Mouse (Mus musculus) limb, embryonic 14.5 days (tissue): ENCODE measurements around the gene Smyd3. TPM values are rescaled to one million over a fixed set of nuclear protein-coding genes. Genes with fewer than 3 reads are reported as not detected.
A peak's percentile ranks its signal among the peaks of the same experiment; 100 is the strongest.

ENCODE experiments used
- ATAC-seq: fragments of 200-750 bp; cut with Nextera tagmentation; 2 replicates; pipeline ENCODE4 v1.8.0; 2017; ENCODE audit warnings: low read depth, moderate number of reproducible peaks, moderate TSS enrichment; ENCODE audit not compliant: low FRiP score
- DNase-seq: peaks from one replicate; pipeline ENCODE4 v3.0.0-alpha.2; 2015; ENCODE audit warnings: low spot score
- H3K27ac ChIP-seq: fragments of 300-500 bp; sonication (generic); replicated peaks from 2 replicates; pipeline ENCODE4 v1.5.1; 2014; ENCODE audit warnings: low read depth, mild to moderate bottlenecking, low read length, moderate library complexity, mixed read lengths
- H3K27me3 ChIP-seq: fragments of 300-500 bp; sonication (generic); 2 replicates; pipeline ENCODE4 v1.6.1; 2014; ENCODE audit warnings: low read length, mixed read lengths; ENCODE audit not compliant: control insufficient read depth, insufficient read depth
- H3K36me3 ChIP-seq: fragments of 300-500 bp; sonication (generic); 2 replicates; pipeline ENCODE4 v1.6.1; 2014; ENCODE audit warnings: mild to moderate bottlenecking, low read length, moderate library complexity, mixed read lengths; ENCODE audit not compliant: control insufficient read depth, insufficient read depth
- H3K4me1 ChIP-seq: fragments of 300-500 bp; sonication (generic); 2 replicates; pipeline ENCODE4 v1.6.1; 2014; ENCODE audit warnings: antibody characterized with exemption, low read length, mixed read lengths; ENCODE audit not compliant: control insufficient read depth, insufficient read depth
- H3K4me2 ChIP-seq: fragments of 300-500 bp; sonication (generic); replicated peaks from 2 replicates; pipeline ENCODE4 v1.6.1; 2014; ENCODE audit warnings: low read depth, mild to moderate bottlenecking, low read length, moderate library complexity; ENCODE audit not compliant: severe bottlenecking
- H3K4me3 ChIP-seq: fragments of 300-500 bp; sonication (generic); replicated peaks from 2 replicates; pipeline ENCODE4 v1.5.1; 2014; ENCODE audit warnings: low read length
- H3K9ac ChIP-seq: fragments of 300-500 bp; sonication (generic); 2 replicates; pipeline ENCODE4 v1.6.1; 2014; ENCODE audit warnings: mild to moderate bottlenecking, low read depth, low read length, moderate library complexity; ENCODE audit not compliant: severe bottlenecking
- H3K9me3 ChIP-seq: fragments of 300-500 bp; sonication (generic); 2 replicates; pipeline ENCODE4 v1.6.1; 2016; ENCODE audit warnings: low read length; ENCODE audit not compliant: control insufficient read depth
- POLR2A ChIP-seq: fragments of 200-500 bp; IDR thresholded peaks from 2 replicates; pipeline ENCODE4 v1.8.0; 2012; ENCODE audit warnings: inconsistent platforms, mild to moderate bottlenecking, moderate library complexity, borderline replicate concordance; ENCODE audit not compliant: insufficient read depth, insufficient read length; ENCODE audit errors: extremely low read depth
- WGBS: fragments of 180-500 bp; shearing (Covaris S2); extraction: QIAGEN DNeasy Blood & Tissue Kit; methylation state at CpG from one replicate; pipeline ENCODE4 v1.1.7; 2014; 5-methylcytosine and 5-hydroxymethylcytosine counted together
- polyA plus RNA-seq, 2 experiments: library from polyadenylated mRNA; depleted of rRNA in 1 of 2; stranded (reverse) in 1 of 2; unstranded in 1 of 2; fragments of >200 nt; fragmentation: Nextera tagmentation in 1 of 2; extraction: Ambion mirVana in 1 of 2; gene quantifications; 2 replicates each; pipeline versions ENCODE4 v1.2.1 to v1.2.3; 2012 to 2014

The Smyd3 gene
- polyA plus RNA-seq, 2 experiments = 9.8 to 21.5 TPM

- TF ChIP-seq POLR2A = no peak
- Histone ChIP-seq H3K27me3 (no peaks in the 10 kb centered on the region), H3K27ac (no peak overlapping the region), H3K4me1 (peaks cover 38% of the 10 kb centered on the region), H3K9ac (no peak overlapping the region), H3K36me3 (no peaks in the 10 kb centered on the region), H3K4me3 (no peak overlapping the region), H3K9me3 (no peaks in the 10 kb centered on the region), H3K4me2 (no peak overlapping the region; the same call in 1 of the 2 replicates)
- 19% methylated on average over 9 of the region's 9 CpGs for WGBS
- DNase-seq (peak; percentile 63), ATAC-seq (peak; percentile 28; the same call in 1 of the 2 replicates)
These were observed 371.1 kb downstream of the Smyd3 start for GRCm38 (mm10) chr1:179146730-179147167.

- peak overlapping the region; percentile 58 for H3K27ac ChIP-seq
- 22% methylated on average over 11 of the region's 11 CpGs for WGBS
- peak; percentile 73 for DNase-seq
These were observed 374.5 kb downstream of the Smyd3 start for GRCm38 (mm10) chr1:179143154-179143832.

GRCm38 (mm10) chr1:179142177-179142576 is 375.7 kb downstream of the Smyd3 start:
- no peak for TF ChIP-seq POLR2A
- peaks cover 34% of the 10 kb centered on the region for H3K4me1 ChIP-seq
- H3K27me3 ChIP-seq = no peaks in the 10 kb centered on the region
- no peak overlapping the region for H3K4me2 ChIP-seq
- DNase-seq (peak; percentile 79), ATAC-seq (no peak)
- no peaks in the 10 kb centered on the region for H3K36me3 ChIP-seq
- H3K9me3 ChIP-seq = no peaks in the 10 kb centered on the region
- WGBS = 34% methylated on average over 3 of the region's 3 CpGs
- no peak overlapping the region for H3K4me3 ChIP-seq
- no peak overlapping the region for H3K27ac ChIP-seq
- no peak overlapping the region for H3K9ac ChIP-seq

More at GRCm38 (mm10) chr1:179143154-179143832, 374.5 kb downstream of the Smyd3 start:
- TF ChIP-seq POLR2A = no peak
- H3K4me2 ChIP-seq = no peak overlapping the region
- H3K4me3 ChIP-seq = no peak overlapping the region
- no peaks in the 10 kb centered on the region for H3K9me3 ChIP-seq
- H3K27me3 ChIP-seq = no peaks in the 10 kb centered on the region
- peak; percentile 46; the same call in 1 of the 2 replicates for ATAC-seq
- no peaks in the 10 kb centered on the region for H3K36me3 ChIP-seq
- no peak overlapping the region for H3K9ac ChIP-seq
- peaks cover 38% of the 10 kb centered on the region for H3K4me1 ChIP-seq

- H3K27ac ChIP-seq = no peak overlapping the region
- H3K4me1 ChIP-seq = peaks cover 34% of the 10 kb centered on the region
- H3K36me3 ChIP-seq = no peaks in the 10 kb centered on the region
- DNase-seq = no peak
- no peaks in the 10 kb centered on the region for H3K9me3 ChIP-seq
- H3K27me3 ChIP-seq = no peaks in the 10 kb centered on the region
- H3K9ac ChIP-seq = no peak overlapping the region
- TF ChIP-seq POLR2A = no peak
- WGBS = 61% methylated on average over 12 of the region's 12 CpGs
- ATAC-seq = no peak
- H3K4me2 ChIP-seq = no peak overlapping the region
- H3K4me3 ChIP-seq = no peak overlapping the region
These were observed 376.7 kb downstream of the Smyd3 start for GRCm38 (mm10) chr1:179141071-179141650.

- Histone ChIP-seq H3K36me3 (no peaks in the 10 kb centered on the region), H3K4me1 (peaks cover 9% of the 10 kb centered on the region; the same call in 1 of the 2 replicates), H3K9ac (no peak overlapping the region), H3K9me3 (0 out of 2 replicates have a peak, but pooled peaks cover 4% of the 10 kb centered on the region), H3K27me3 (no peaks in the 10 kb centered on the region), H3K27ac (no peak overlapping the region), H3K4me3 (no peak overlapping the region), H3K4me2 (no peak overlapping the region)
- TF ChIP-seq POLR2A = no peak
- ATAC-seq (no peak), DNase-seq (no peak)
- 54% methylated on average over 3 of the region's 3 CpGs for WGBS
These were observed 380.7 kb downstream of the Smyd3 start for GRCm38 (mm10) chr1:179137145-179137477.
